Mouse (Mus musculus): ENCODE measurements around the gene 4921509C19Rik.
"Not testable (repeated sequence)": the region's sequence is repeated elsewhere in the genome, so short reads cannot be mapped to it uniquely, and the experiment has no call there.

4921509C19Rik gene

GRCm38 (mm10) chr2:151476053-151476452 is at the start of gene 4921509C19Rik:
TSS of gene 4921509C19Rik (minus strand) at chr2:151476153.
- DNase-seq (ENCODE audit: low spot score in 2 of 2), result not testable (repeated sequence)

- no peak for DNase-seq (ENCODE audit: low spot score in 2 of 2)
Measured at GRCm38 (mm10) chr2:151525520-151525919, 49.6 kb upstream of the 4921509C19Rik start.

DNA sequence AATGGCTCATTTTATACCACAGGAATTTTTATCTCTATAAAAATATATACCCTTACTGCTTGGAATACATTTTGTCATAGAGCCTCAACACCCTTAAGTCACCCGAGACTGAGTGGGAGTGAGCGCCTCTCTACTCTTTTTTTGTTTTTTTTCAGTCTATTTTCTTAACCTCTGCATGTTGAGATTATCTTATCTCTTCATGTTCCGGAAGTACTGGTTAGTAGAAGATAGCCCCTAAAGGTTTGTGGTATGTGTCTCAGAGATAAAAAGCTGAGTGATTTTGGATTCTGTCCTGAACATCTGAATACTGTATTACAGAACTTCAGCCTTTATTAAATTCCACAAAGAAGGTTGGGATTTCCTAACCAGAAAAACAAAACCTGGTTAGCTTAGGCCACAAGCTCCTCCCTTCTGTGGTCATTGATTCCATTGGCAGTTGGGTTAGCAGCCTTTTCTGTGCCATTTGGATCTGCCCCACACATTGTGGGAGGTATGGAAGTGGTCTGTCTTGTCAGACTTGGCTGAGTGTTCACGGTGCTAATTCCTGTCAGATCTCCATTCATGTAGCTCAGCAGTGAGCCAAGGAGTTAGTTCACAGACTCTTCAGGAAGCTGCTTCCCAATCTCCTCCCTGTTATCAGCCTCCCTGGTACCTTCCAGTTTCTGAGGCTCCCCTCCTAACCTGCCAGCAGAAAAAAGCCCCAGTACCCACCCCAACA is 48.5 kb upstream of the 4921509C19Rik start:
- no peak for DNase-seq (ENCODE audit: low spot score in 2 of 2)

GRCm38 (mm10) chr2:151519000-151519399 is 43.0 kb upstream of the 4921509C19Rik start:
- DNase-seq (ENCODE audit: low spot score in 2 of 2), result no peak

DNA sequence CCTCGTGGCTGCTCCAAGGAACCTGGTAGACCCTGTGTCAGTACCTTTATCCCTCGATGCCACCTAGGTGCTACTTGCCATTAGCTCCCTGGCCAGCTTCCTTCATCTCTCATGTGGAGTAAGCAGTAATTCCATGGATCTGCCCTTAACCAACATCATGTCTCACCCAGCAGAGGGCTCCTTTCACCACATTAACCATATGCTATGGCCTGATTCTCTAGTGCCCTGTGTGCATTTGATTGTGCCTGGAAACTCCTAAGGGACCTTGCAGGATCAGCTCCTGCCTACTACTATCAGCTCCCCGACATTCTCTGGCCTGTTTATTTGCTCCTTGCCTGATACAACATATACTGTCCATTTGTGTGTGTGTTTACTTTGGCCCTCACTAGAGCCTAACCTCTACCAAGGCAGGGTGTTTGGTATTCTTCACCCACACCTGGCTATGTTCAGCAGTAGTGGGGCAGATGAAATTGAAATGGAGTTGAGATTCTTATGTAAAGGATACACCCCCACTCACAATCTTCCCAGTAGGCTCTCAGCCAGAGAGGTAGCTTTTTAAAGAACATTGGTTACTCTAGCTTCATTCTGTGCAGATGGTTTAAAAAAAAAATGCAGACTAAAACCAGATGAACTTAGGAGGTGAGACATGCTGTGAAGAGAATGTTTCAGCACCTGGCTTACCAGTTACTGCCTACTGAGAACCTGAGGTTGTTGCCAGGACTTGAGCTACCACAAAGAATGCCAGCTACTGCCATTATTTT is 37.8 kb upstream of the 4921509C19Rik start:
- no peak for DNase-seq (ENCODE audit: low spot score in 2 of 2)

GRCm38 (mm10) chr2:151512199-151512598 is 36.2 kb upstream of the 4921509C19Rik start:
- DNase-seq (ENCODE audit: low spot score in 2 of 2), result peak; percentile 25 to 50

GRCm38 (mm10) chr2:151504226-151504625 is 28.3 kb upstream of the 4921509C19Rik start:
- no peak for DNase-seq (ENCODE audit: low spot score in 2 of 2)

- no peak for DNase-seq (ENCODE audit: low spot score in 2 of 2)
Measured at GRCm38 (mm10) chr2:151500442-151501007, 24.6 kb upstream of the 4921509C19Rik start.

DNA sequence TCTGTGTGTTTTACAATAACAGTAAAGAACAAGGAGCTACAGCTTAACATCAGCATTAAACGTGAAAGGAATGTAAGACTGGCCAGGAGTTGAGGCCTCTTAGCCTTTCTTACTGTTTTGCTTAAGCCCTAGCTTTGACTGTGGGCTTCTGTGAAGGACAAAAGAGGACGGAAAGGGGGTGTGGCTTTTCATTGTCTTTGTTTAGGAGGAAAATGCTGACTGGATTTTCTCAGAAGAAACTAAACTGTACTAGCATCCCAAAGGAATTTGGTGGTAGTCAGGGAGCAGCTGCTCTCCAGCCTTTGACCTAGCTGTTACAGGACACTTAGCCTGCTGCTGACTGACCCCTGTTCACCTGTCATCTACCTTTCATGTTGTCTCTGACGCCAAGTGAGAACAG is 22.4 kb upstream of the 4921509C19Rik start:
- DNase-seq (ENCODE audit: low spot score in 2 of 2), result no peak

DNA sequence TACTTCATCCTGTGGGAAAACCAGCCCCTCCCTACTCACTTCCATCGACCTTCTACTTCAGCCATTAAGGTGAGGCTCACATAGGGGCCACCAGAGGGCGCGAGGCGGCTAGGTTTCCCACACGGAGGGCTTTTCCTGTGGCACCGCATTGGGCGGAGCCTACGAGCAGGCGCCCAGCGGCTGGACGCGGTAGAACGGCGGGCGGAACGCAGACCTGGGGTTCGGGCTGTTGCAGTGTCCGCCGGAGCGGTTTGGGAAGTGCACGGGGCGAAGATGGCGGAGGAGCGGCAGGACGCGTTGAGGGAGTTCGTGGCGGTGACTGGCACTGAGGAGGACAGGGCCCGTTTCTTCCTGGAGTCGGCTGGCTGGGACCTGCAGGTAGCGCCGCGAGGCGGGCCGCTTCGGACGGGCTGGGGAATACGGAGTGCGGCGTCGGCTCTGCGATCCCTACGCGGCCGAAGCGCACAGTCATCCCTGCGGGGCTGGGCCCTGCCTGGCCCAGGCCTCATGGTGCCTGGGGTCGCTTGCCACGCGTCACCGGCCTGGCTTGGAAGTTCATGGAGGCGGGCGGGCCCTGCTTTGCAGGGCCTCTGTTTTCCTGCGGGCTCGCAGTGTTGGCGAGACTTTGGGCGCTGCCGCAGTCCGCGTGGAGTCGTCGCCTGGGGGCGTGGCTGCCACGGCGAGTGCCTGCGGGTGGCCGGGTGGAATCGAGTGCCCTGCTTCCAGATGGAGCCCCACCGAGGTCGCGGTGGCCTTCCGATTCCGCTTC is 18.3 kb upstream of the 4921509C19Rik start, which contains the start of gene Nsfl1c:
Nsfl1c (plus strand) TSS at position 148 of the 769 bp plus-strand sequence.
- DNase-seq (ENCODE audit: low spot score in 2 of 2), result peak; percentile 95

DNA sequence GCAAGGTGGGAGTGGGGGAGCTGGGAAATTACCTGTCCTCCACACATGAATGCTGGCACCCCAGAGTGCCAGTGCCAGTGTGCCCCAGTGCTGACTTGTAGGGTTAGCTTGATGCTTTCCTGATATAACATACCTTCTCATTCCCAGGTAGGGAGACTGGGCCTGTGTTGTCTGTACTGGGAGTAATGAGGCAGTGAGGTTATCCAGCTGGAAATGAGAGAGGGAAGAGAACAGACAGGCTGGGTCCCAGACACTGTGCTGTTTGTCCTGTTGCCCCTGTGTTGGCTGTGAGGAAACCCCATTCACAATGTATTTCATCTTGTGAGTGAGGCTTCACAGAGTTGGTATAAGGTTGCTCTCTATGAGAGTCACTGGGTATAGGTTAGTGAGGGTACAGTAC is 10.5 kb upstream of the 4921509C19Rik start:
- DNase-seq (ENCODE audit: low spot score in 2 of 2), result no peak

GRCm38 (mm10) chr2:151434971-151435370 is 41.0 kb downstream of the 4921509C19Rik start:
- DNase-seq (ENCODE audit: low spot score in 2 of 2), result not testable (repeated sequence)

- not testable (repeated sequence) for DNase-seq (ENCODE audit: low spot score in 2 of 2)
Measured at GRCm38 (mm10) chr2:151434203-151434602, 41.8 kb downstream of the 4921509C19Rik start.
